Mouse (Mus musculus): ENCODE measurements around the gene Pik3r1.

- TF ChIP-seq CTCF (IDR thresholded peaks at IDR 0.05) (no peak), EP300 (IDR thresholded peaks at IDR 0.05; ENCODE audit: insufficient read depth, low read depth, low read length) (no peak), POLR2A (IDR thresholded peaks at IDR 0.05; ENCODE audit: insufficient read depth, low read depth, low read length) (no peak)
Observed at GRCm38 (mm10) chr13:101711301-101711700, 56.7 kb downstream of the Pik3r1 start.

All from heart, adult 2 months (tissue).